Mouse (Mus musculus): Measurements from ENCODE around the gene Irgm2.

DNA sequence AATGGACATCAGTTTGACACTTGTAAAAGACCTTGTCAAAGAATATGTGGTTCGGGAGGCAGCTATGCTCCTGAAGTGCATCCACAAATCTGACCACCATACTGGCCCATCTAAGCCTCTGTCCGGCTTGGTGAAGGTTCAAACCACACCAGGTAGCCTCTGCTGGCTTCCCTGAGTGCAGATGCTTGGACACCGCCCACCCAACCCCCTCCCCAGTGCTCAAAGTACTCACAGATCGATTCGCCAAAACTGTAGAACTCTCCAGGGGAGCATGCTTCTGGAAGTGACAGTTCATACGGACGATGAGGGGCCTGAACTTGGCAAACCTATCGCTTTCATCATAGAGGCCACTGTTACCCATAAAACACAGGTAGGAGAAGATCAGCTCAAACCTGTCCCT lies 31.7 kb downstream of the Irgm2 start:
- TF ChIP-seq POLR2AphosphoS5 (IDR thresholded peaks at IDR 0.05; ENCODE audit: insufficient replicate concordance, low read depth, low read length) (no peak), CTCF (IDR thresholded peaks at IDR 0.05; ENCODE audit: low read depth, low read length) (no peak), GATA1 (IDR thresholded peaks at IDR 0.05; ENCODE audit: borderline replicate concordance, low read length) (no peak)
